Mouse (Mus musculus): ENCODE measurements around the gene Uox.

DNA sequence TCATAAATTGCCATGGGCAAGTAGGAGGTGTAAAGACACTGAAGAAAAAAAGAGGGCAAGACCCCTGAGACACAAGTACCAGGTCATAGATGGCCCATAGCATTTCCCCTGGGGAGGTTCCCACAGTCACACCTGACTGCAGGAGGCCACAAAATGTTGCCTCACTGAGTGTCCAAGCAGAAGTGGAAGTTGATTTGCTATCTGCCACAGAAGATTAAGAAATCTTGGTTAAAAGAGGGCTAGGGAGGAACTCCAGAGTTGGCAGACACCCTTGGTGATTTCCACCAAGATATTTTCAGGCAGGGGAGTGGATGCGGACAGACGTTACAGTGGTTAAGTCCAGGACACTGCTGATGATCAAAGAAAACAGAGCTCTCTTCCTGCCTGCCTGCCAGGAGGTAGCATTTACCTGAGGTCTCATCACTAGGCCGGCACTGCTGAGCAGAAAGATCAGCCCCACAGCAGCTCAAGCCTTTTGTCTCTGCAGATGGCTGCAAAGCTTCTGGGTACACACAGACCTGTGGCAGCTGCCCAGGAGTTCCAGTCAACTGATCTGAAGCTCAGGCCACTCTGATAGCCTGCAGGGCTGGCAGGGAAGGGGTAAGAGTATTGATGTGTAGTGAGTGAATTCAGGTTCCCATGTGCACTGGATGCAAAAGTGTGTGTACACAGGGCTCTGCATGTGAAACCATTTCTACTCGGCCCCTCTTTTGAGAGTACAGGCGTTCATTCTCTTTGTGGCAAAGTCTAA, 46.5 kb downstream of the Uox start:
- TF ChIP-seq CTCF (IDR thresholded peaks at IDR 0.05; ENCODE audit: borderline replicate concordance, extremely low read depth, insufficient read depth, insufficient read length) (no peak), POLR2A (IDR thresholded peaks at IDR 0.05; ENCODE audit: borderline replicate concordance, extremely low read depth, insufficient read depth, insufficient read length, poor library complexity, severe bottlenecking) (no peak)

Measured in brain, embryonic 14.5 days (tissue).